Mouse (Mus musculus): ENCODE results near the gene Tbx15. TPM values are rescaled to one million over a fixed set of nuclear protein-coding genes. Genes with fewer than 3 reads are reported as not detected.

Gene Tbx15
- polyA plus RNA-seq, 1 experiment, result 3.0 TPM

GRCm38 (mm10) chr3:99331086-99331485 is 90.9 kb downstream of the Tbx15 start:
- Histone ChIP-seq H3K4me3 (replicated peaks; ENCODE audit: extremely low read depth, low read depth, low read length) (no peak overlapping the region), H3K4me1 (ENCODE audit: control insufficient read depth, insufficient read depth, low read length) (no peaks in the 10 kb centered on the region)
- no peak for DNase-seq
- TF ChIP-seq POLR2A (IDR thresholded peaks at IDR 0.05; ENCODE audit: borderline replicate concordance, extremely low read depth, low read depth, low read length) (no peak), CTCF (IDR thresholded peaks at IDR 0.05; ENCODE audit: insufficient read depth, low read length) (no peak)
- WGBS, result 82% methylated on average over 8 of the region's 8 CpGs

DNA sequence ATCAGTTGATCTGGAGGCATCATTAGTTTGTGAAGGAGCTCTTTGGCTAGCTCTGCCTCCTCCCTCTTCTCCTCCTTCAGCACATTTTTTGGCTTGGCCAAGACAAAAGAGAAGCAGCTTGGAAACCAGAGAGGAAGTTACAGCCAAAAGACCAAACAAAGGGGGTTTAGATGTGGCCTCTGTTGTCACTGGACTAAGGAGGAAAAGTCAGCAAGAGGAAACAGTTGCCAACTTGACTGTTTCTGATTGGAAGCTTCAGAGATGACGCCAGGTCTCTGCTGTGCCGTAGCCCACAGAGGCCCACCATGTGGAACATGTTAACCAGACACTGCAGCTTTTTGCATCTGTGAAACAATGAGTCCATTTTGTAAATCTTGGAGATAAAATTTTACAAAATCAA is 96.7 kb downstream of the Tbx15 start:
- TF ChIP-seq POLR2A (IDR thresholded peaks at IDR 0.05; ENCODE audit: borderline replicate concordance, extremely low read depth, low read depth, low read length) (no peak), CTCF (IDR thresholded peaks at IDR 0.05; ENCODE audit: insufficient read depth, low read length) (no peak)
- no peak for DNase-seq
- H3K4me3 ChIP-seq (replicated peaks; ENCODE audit: extremely low read depth, low read depth, low read length), result no peak overlapping the region
- WGBS, result 59% methylated on average over 2 of the region's 2 CpGs
- H3K4me1 ChIP-seq (ENCODE audit: control insufficient read depth, insufficient read depth, low read length), result no peaks in the 10 kb centered on the region

GRCm38 (mm10) chr3:99338756-99339155 is 98.6 kb downstream of the Tbx15 start:
- WGBS, result 61% methylated on average over 1 of the region's 1 CpGs
- TF ChIP-seq CTCF (IDR thresholded peaks at IDR 0.05; ENCODE audit: insufficient read depth, low read length), result no peak
- TF ChIP-seq POLR2A (IDR thresholded peaks at IDR 0.05; ENCODE audit: borderline replicate concordance, extremely low read depth, low read depth, low read length), result no peak
- Histone ChIP-seq H3K4me3 (replicated peaks; ENCODE audit: extremely low read depth, low read depth, low read length) (no peak overlapping the region), H3K4me1 (ENCODE audit: control insufficient read depth, insufficient read depth, low read length) (no peaks in the 10 kb centered on the region)
- no peak for DNase-seq

DNA sequence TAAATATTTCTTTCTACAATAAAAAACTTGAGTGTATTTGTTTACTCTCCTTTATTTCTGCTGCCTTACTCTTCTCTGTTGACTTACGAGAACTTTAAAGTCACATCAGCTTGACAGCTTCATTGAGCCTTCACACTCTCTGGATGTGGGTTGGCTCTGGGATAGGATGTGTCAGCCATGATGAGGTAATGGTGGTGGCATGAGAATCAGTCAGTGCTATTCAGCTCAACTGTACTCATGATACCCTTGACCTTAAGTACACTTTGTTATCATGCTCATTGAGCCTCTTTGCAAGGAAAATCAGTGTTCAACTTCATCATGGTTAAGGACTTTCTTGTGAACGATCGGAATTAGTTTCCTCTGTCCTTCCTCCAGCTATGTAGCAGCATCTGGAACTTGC is 99.8 kb downstream of the Tbx15 start:
- DNase-seq, result no peak
- H3K4me3 ChIP-seq (replicated peaks; ENCODE audit: extremely low read depth, low read depth, low read length), result no peak overlapping the region
- WGBS, result 77% methylated on average over 3 of the region's 3 CpGs
- no peak for TF ChIP-seq CTCF (IDR thresholded peaks at IDR 0.05; ENCODE audit: insufficient read depth, low read length)
- no peak for TF ChIP-seq POLR2A (IDR thresholded peaks at IDR 0.05; ENCODE audit: borderline replicate concordance, extremely low read depth, low read depth, low read length)
- H3K4me1 ChIP-seq (ENCODE audit: control insufficient read depth, insufficient read depth, low read length), result no peaks in the 10 kb centered on the region

DNA sequence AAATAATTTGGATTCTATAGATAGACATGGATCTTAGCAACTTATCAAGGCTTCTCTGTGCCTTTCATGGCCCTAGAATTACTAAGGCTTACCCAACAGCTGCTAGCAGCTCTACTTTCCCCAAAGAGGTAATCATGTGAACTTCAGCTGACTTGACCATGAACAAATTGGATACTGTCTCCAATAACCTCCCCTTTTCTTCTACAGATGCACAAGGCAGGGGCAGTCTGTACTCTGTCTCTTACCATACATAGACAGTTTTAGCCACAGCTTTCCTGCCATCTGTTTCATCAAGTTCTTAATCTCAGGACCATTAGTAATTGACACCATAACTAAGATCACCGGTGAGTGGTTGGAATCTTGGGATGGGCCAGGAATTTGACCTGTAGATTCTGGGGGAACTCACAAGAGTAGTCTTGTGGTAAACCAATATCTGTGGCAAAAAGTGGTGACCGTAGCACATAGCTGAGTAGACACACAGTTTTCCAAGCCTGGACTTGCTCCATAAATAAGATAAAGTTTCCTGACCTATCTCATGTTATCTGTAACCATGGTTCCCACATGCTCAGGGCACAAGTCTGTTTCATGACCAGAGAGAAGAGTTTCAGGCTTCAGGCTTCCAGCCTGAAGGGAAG is 139.6 kb downstream of the Tbx15 start:
- no peak for DNase-seq
- 78% methylated on average over 2 of the region's 2 CpGs for WGBS
- no peak overlapping the region for H3K4me3 ChIP-seq (replicated peaks; ENCODE audit: extremely low read depth, low read depth, low read length)
- no peaks in the 10 kb centered on the region for H3K4me1 ChIP-seq (ENCODE audit: control insufficient read depth, insufficient read depth, low read length)
- TF ChIP-seq CTCF (IDR thresholded peaks at IDR 0.05; ENCODE audit: insufficient read depth, low read length), result no peak
- TF ChIP-seq POLR2A (IDR thresholded peaks at IDR 0.05; ENCODE audit: borderline replicate concordance, extremely low read depth, low read depth, low read length), result no peak

DNA sequence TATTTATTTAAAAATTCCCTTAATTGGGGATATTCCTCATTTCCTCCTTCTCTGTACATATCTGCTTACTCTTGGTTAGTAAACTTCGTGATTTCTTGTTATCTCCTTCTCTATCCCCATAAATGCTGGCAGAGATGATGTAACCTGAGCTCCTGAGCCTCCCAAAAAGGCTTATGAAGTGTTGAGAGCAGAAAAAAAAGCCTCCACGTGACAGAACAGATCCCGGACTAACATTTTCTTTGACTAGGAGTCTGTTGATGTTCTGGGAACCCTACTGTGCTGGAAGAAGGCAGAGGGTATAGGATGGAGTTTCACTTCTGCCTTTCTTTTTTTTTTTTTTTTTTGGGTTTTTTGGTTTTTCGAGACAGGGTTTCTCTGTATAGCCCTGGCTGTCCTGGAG is 146.9 kb downstream of the Tbx15 start:
- H3K4me1 ChIP-seq (ENCODE audit: control insufficient read depth, insufficient read depth, low read length), result no peaks in the 10 kb centered on the region
- TF ChIP-seq POLR2A (IDR thresholded peaks at IDR 0.05; ENCODE audit: borderline replicate concordance, extremely low read depth, low read depth, low read length) (no peak), CTCF (IDR thresholded peaks at IDR 0.05; ENCODE audit: insufficient read depth, low read length) (no peak)
- no peak overlapping the region for H3K4me3 ChIP-seq (replicated peaks; ENCODE audit: extremely low read depth, low read depth, low read length)
- no peak for DNase-seq
- 39% methylated on average over 3 of the region's 4 CpGs for WGBS

Other genes with a start within 250 kb of the Tbx15 start
- 3.7 and 4.1 TPM in 2 replicates for gene Wars2, start 99.3 kb upstream of the Tbx15 start, polyA plus RNA-seq (2012; rRNA removed)

All from lung, adult 2 months (tissue).